Mouse (Mus musculus): ENCODE data around the gene Desi2. TPM values are rescaled to one million over a fixed set of nuclear protein-coding genes. Genes with fewer than 3 reads are reported as not detected.
"Not testable (repeated sequence)": the region's sequence is repeated elsewhere in the genome, so short reads cannot be mapped to it uniquely, and the experiment has no call there.

The Desi2 gene
- 10.1 TPM for polyA plus RNA-seq (2012; fragmentation: generic; extraction: Trizol)
- long read RNA-seq, experiment 1, full-length matches to known transcripts, result 41 of 58 reads
- long read RNA-seq, experiment 1, partial matches to known transcripts, result 5 of 58 reads
- long read RNA-seq, experiment 1, other reads (novel, unspliced or antisense), result 12 of 58 reads
- long read RNA-seq, experiment 2, full-length matches to known transcripts, result 81 of 100 reads
- long read RNA-seq, experiment 2, partial matches to known transcripts, result 1 of 100 reads
- long read RNA-seq, experiment 2, other reads (novel, unspliced or antisense), result 18 of 100 reads

- Histone ChIP-seq H3K4me3 (ENCODE audit: insufficient read depth, poor library complexity, severe bottlenecking) (peak within 1 kb of the TSS; percentile 45), H3ac (ENCODE audit: control insufficient read depth, insufficient read length, low read depth) (peak within 1 kb of the TSS; percentile 45), H3K79me2 (ENCODE audit: control insufficient read depth, insufficient read depth) (peaks cover 42% of the 10 kb centered on the region), H3K79me3 (ENCODE audit: low read depth) (peaks cover 21% of the 10 kb centered on the region)
- H3K36me3 ChIP-seq (ENCODE audit: control insufficient read depth, insufficient read depth); H3K27me3 ChIP-seq (ENCODE audit: control insufficient read depth, insufficient read depth, insufficient read length): not testable (repeated sequence)
Measured at GRCm38 (mm10) chr1:178187216-178187791, at the start of gene Desi2. Gene Desi2 (plus strand): TSS chr1:178187417.

- not testable (repeated sequence) for H3ac ChIP-seq (ENCODE audit: control insufficient read depth, insufficient read length, low read depth); H3K27me3 ChIP-seq (ENCODE audit: control insufficient read depth, insufficient read depth, insufficient read length); H3K79me2 ChIP-seq (ENCODE audit: control insufficient read depth, insufficient read depth); H3K79me3 ChIP-seq (ENCODE audit: low read depth); H3K4me3 ChIP-seq (ENCODE audit: insufficient read depth, poor library complexity, severe bottlenecking); H3K36me3 ChIP-seq (ENCODE audit: control insufficient read depth, insufficient read depth)
Measured at GRCm38 (mm10) chr1:178146513-178146912, 40.7 kb upstream of the Desi2 start.

- not testable (repeated sequence) for H3K4me3 ChIP-seq (ENCODE audit: insufficient read depth, poor library complexity, severe bottlenecking); H3K79me2 ChIP-seq (ENCODE audit: control insufficient read depth, insufficient read depth); H3K36me3 ChIP-seq (ENCODE audit: control insufficient read depth, insufficient read depth); H3K79me3 ChIP-seq (ENCODE audit: low read depth); H3ac ChIP-seq (ENCODE audit: control insufficient read depth, insufficient read length, low read depth); H3K27me3 ChIP-seq (ENCODE audit: control insufficient read depth, insufficient read depth, insufficient read length)
Measured at GRCm38 (mm10) chr1:178146915-178147314, 40.3 kb upstream of the Desi2 start.

- H3ac ChIP-seq (ENCODE audit: control insufficient read depth, insufficient read length, low read depth), result no peak overlapping the region
- H3K4me3 ChIP-seq (ENCODE audit: insufficient read depth, poor library complexity, severe bottlenecking), result no peak overlapping the region
- no peaks in the 10 kb centered on the region for H3K79me2 ChIP-seq (ENCODE audit: control insufficient read depth, insufficient read depth)
- TF ChIP-seq CTCF (IDR thresholded peaks at IDR 0.05; ENCODE audit: control insufficient read depth, insufficient read depth, insufficient read length) (no peak), MAX (IDR thresholded peaks at IDR 0.05) (no peak)
- H3K36me3 ChIP-seq (ENCODE audit: control insufficient read depth, insufficient read depth), result no peaks in the 10 kb centered on the region
- no peaks in the 10 kb centered on the region for H3K79me3 ChIP-seq (ENCODE audit: low read depth)
- no peaks in the 10 kb centered on the region for H3K27me3 ChIP-seq (ENCODE audit: control insufficient read depth, insufficient read depth, insufficient read length)
Measured at GRCm38 (mm10) chr1:178182251-178182650, 5.0 kb upstream of the Desi2 start.

GRCm38 (mm10) chr1:178185591-178185990, 1.6 kb upstream of the Desi2 start:
- H3K27me3 ChIP-seq (ENCODE audit: control insufficient read depth, insufficient read depth, insufficient read length), result no peaks in the 10 kb centered on the region
- no peak for TF ChIP-seq CTCF (IDR thresholded peaks at IDR 0.05; ENCODE audit: control insufficient read depth, insufficient read depth, insufficient read length)
- no peak for TF ChIP-seq CEBPB (IDR thresholded peaks at IDR 0.05; ENCODE audit: low read depth)
- no peak for TF ChIP-seq MYOG (IDR thresholded peaks at IDR 0.05; ENCODE audit: control insufficient read depth, extremely low read depth, insufficient read length)
- no peak for TF ChIP-seq FOSL1 (IDR thresholded peaks at IDR 0.05; ENCODE audit: insufficient read depth, low read length, poor library complexity, severe bottlenecking)
- TF ChIP-seq MYOD1 (IDR thresholded peaks at IDR 0.05; ENCODE audit: control insufficient read depth, insufficient read length, low read depth), result no peak
- no peak for TF ChIP-seq MAX (IDR thresholded peaks at IDR 0.05)
- TF ChIP-seq USF1 (IDR thresholded peaks at IDR 0.05; ENCODE audit: low read depth), result no peak

GRCm38 (mm10) chr1:178187810-178188209, 593 bp downstream of the Desi2 start:
- Histone ChIP-seq H3K79me2 (ENCODE audit: control insufficient read depth, insufficient read depth) (peaks cover 47% of the 10 kb centered on the region), H3ac (ENCODE audit: control insufficient read depth, insufficient read length, low read depth) (peak overlapping the region; percentile 45), H3K4me3 (ENCODE audit: insufficient read depth, poor library complexity, severe bottlenecking) (peak overlapping the region; percentile 45), H3K79me3 (ENCODE audit: low read depth) (peaks cover 25% of the 10 kb centered on the region)
- H3K36me3 ChIP-seq (ENCODE audit: control insufficient read depth, insufficient read depth); H3K27me3 ChIP-seq (ENCODE audit: control insufficient read depth, insufficient read depth, insufficient read length): not testable (repeated sequence)

More at GRCm38 (mm10) chr1:178185591-178185990, 1.6 kb upstream of the Desi2 start:
- Histone ChIP-seq H3K36me3 (ENCODE audit: control insufficient read depth, insufficient read depth) (no peaks in the 10 kb centered on the region), H3K4me3 (ENCODE audit: insufficient read depth, poor library complexity, severe bottlenecking) (no peak overlapping the region), H3K79me3 (ENCODE audit: low read depth) (peaks cover 10% of the 10 kb centered on the region), H3K79me2 (ENCODE audit: control insufficient read depth, insufficient read depth) (peaks cover 25% of the 10 kb centered on the region), H3ac (ENCODE audit: control insufficient read depth, insufficient read length, low read depth) (no peak overlapping the region)

GRCm38 (mm10) chr1:178188386-178188785, 1.2 kb downstream of the Desi2 start:
- peaks cover 30% of the 10 kb centered on the region for H3K79me3 ChIP-seq (ENCODE audit: low read depth)
- H3K79me2 ChIP-seq (ENCODE audit: control insufficient read depth, insufficient read depth), result peaks cover 53% of the 10 kb centered on the region
- H3K36me3 ChIP-seq (ENCODE audit: control insufficient read depth, insufficient read depth), result no peaks in the 10 kb centered on the region
- TF ChIP-seq MAX (IDR thresholded peaks at IDR 0.05), result no peak
- TF ChIP-seq MYOD1 (IDR thresholded peaks at IDR 0.05; ENCODE audit: control insufficient read depth, insufficient read length, low read depth), result no peak
- TF ChIP-seq USF1 (IDR thresholded peaks at IDR 0.05; ENCODE audit: low read depth), result no peak
- no peak for TF ChIP-seq MYOG (IDR thresholded peaks at IDR 0.05; ENCODE audit: control insufficient read depth, extremely low read depth, insufficient read length)
- no peak for TF ChIP-seq CEBPB (IDR thresholded peaks at IDR 0.05; ENCODE audit: low read depth)
- TF ChIP-seq FOSL1 (IDR thresholded peaks at IDR 0.05; ENCODE audit: insufficient read depth, low read length, poor library complexity, severe bottlenecking), result no peak
- TF ChIP-seq CTCF (IDR thresholded peaks at IDR 0.05; ENCODE audit: control insufficient read depth, insufficient read depth, insufficient read length), result no peak
- no peaks in the 10 kb centered on the region for H3K27me3 ChIP-seq (ENCODE audit: control insufficient read depth, insufficient read depth, insufficient read length)
- peak overlapping the region; percentile 32 for H3K4me3 ChIP-seq (ENCODE audit: insufficient read depth, poor library complexity, severe bottlenecking)
- H3ac ChIP-seq (ENCODE audit: control insufficient read depth, insufficient read length, low read depth), result peak overlapping the region; percentile 32
